Mouse (Mus musculus): Measurements from ENCODE around the gene Ggt6.

- no peak for TF ChIP-seq CTCF (IDR thresholded peaks at IDR 0.05; ENCODE audit: low read depth, low read length)
- no peak for TF ChIP-seq POLR2A (IDR thresholded peaks at IDR 0.05; ENCODE audit: borderline replicate concordance, low read depth, low read length)
Measured at GRCm38 (mm10) chr11:72487171-72487570, 51.8 kb downstream of the Ggt6 start.
